In genomic region chr3:127749266-127749665, GRCm38 (mm10) we compare ENCODE assay signal across 10 mouse cellular contexts. TPM values are rescaled to one million over a fixed set of nuclear protein-coding genes. Genes with fewer than 3 reads are reported as not detected.
DNase-seq lines count a peak whose midpoint lies in the region; ATAC-seq lines count a peak whose summit lies in the region.
"Had no signal": no experiment of that assay in that cellular context is flagged by ENCODE, and none has a peak within 500 bp of the region (broad histone marks: within the 10 kb centered on the region; RNA-seq: fewer than 3 reads in every experiment).

No protein-coding gene starts in this region.

- peak; percentile 86 for ATAC-seq in midbrain, embryonic 13.5 days
- ATAC-seq in intestine, embryonic 16.5 days = no peak

- no peak for DNase-seq in heart, embryonic 10.5 days (ENCODE audit: low spot score)
- DNase-seq in heart, postnatal 36 days = no peak
- peak; percentile 77 for DNase-seq in embryo, embryonic 10.5 days (ENCODE audit: low spot score)
- peak; percentile 68 for DNase-seq in hindbrain, embryonic 10.5 days (ENCODE audit: low spot score)
- DNase-seq in adrenal gland, postnatal 36 days = no peak
- no peak for DNase-seq in left cerebral cortex, adult 8-10 months (ENCODE audit: low spot score in 2 of 2)
- DNase-seq: kidney, adult 8-10 months; left cerebral cortex, postnatal 4 days had no signal

- 32% methylated on average over 9 of the region's 9 CpGs for WGBS in heart, embryonic 10.5 days
- WGBS in hindbrain, embryonic 10.5 days = 6% methylated on average over 9 of the region's 9 CpGs
- 3% methylated on average over 9 of the region's 9 CpGs for WGBS in midbrain, embryonic 13.5 days
- 38% methylated on average over 9 of the region's 9 CpGs for WGBS in intestine, embryonic 16.5 days

- no peak overlapping the region for H3K27ac ChIP-seq in heart, embryonic 10.5 days
- H3K27ac ChIP-seq in hindbrain, embryonic 10.5 days = peak overlapping the region; percentile 86
- H3K27ac ChIP-seq in midbrain, embryonic 13.5 days = peak overlapping the region; percentile 67
- no peak overlapping the region for H3K27ac ChIP-seq in intestine, embryonic 16.5 days (ENCODE audit: low read length)

- H3K4me3 ChIP-seq in heart, embryonic 10.5 days = peak overlapping the region; percentile 40; the same call in 1 of the 2 replicates
- H3K4me3 ChIP-seq in hindbrain, embryonic 10.5 days = peak overlapping the region; percentile 42
- peak overlapping the region; percentile 21 for H3K4me3 ChIP-seq in midbrain, embryonic 13.5 days (replicated peaks)
- H3K4me3 ChIP-seq in intestine, embryonic 16.5 days (ENCODE audit: low read length) = no peak overlapping the region

- H3K9ac ChIP-seq in midbrain, embryonic 13.5 days (replicated peaks) = peak overlapping the region; percentile 3; the same call in 1 of the 2 replicates
- H3K9ac ChIP-seq in intestine, embryonic 16.5 days (ENCODE audit: low read depth, low read length) = no peak overlapping the region

- H3K36me3 ChIP-seq in heart, embryonic 10.5 days = no peaks in the 10 kb centered on the region
- H3K36me3 ChIP-seq in hindbrain, embryonic 10.5 days = no peaks in the 10 kb centered on the region
- H3K36me3 ChIP-seq in midbrain, embryonic 13.5 days = no peaks in the 10 kb centered on the region
- H3K36me3 ChIP-seq in intestine, embryonic 16.5 days (ENCODE audit: control insufficient read depth, insufficient read depth, low read length) = no peaks in the 10 kb centered on the region

- intact Hi-C loops in heart, postnatal 36 days (cut with DNase I) = no loop called here

- H3K4me2 ChIP-seq in midbrain, embryonic 13.5 days (replicated peaks) = peak overlapping the region; percentile 54
- H3K4me2 ChIP-seq in intestine, embryonic 16.5 days (ENCODE audit: low read depth, low read length) = no peak overlapping the region

- peaks cover 67% of the 10 kb centered on the region for H3K27me3 ChIP-seq in heart, embryonic 10.5 days (ENCODE audit: insufficient read depth, poor library complexity, severe bottlenecking)
- peaks cover 82% of the 10 kb centered on the region for H3K27me3 ChIP-seq in hindbrain, embryonic 10.5 days (ENCODE audit: insufficient read depth, poor library complexity, severe bottlenecking)
- peaks cover 58% of the 10 kb centered on the region for H3K27me3 ChIP-seq in midbrain, embryonic 13.5 days
- H3K27me3 ChIP-seq in intestine, embryonic 16.5 days (replicated peaks; ENCODE audit: control insufficient read depth, insufficient read depth, low read length) = 0 out of 2 replicates have a peak, but pooled peaks cover 12% of the 10 kb centered on the region

- peaks cover 9% of the 10 kb centered on the region for H3K4me1 ChIP-seq in heart, embryonic 10.5 days
- peaks cover 59% of the 10 kb centered on the region for H3K4me1 ChIP-seq in hindbrain, embryonic 10.5 days (replicated peaks)
- H3K4me1 ChIP-seq in midbrain, embryonic 13.5 days (replicated peaks) = peaks cover 58% of the 10 kb centered on the region
- H3K4me1 ChIP-seq in intestine, embryonic 16.5 days (ENCODE audit: control insufficient read depth, insufficient read depth, low read length) = no peaks in the 10 kb centered on the region

- H3K9me3 ChIP-seq in heart, embryonic 10.5 days = no peaks in the 10 kb centered on the region
- no peaks in the 10 kb centered on the region for H3K9me3 ChIP-seq in hindbrain, embryonic 10.5 days
- no peaks in the 10 kb centered on the region for H3K9me3 ChIP-seq in midbrain, embryonic 13.5 days
- no peaks in the 10 kb centered on the region for H3K9me3 ChIP-seq in intestine, embryonic 16.5 days (ENCODE audit: control insufficient read depth, low read length)

RNA-seq across cellular contexts. Expression of gene Alpk1, which starts 31.1 kb away (rescaled TPM):
- polyA plus RNA-seq in heart, embryonic 10.5 days (2016; fragmentation: Nextera tagmentation; extraction: Ambion mirVana) = 0.92 and 1.0 TPM in 2 replicates
- 1 to 10 TPM; 2.7 to 4.1 TPM for total RNA-seq in heart, postnatal 36 days (2021)
- 1.1 and 1.4 TPM in 2 replicates for polyA plus RNA-seq in hindbrain, embryonic 10.5 days (2016; fragmentation: Nextera tagmentation; extraction: Ambion mirVana)
- 0.76 and 1.0 TPM in 2 replicates for polyA plus RNA-seq in midbrain, embryonic 13.5 days (2015; fragmentation: Nextera tagmentation; extraction: Ambion mirVana)
- polyA plus RNA-seq in intestine, embryonic 16.5 days (2015; fragmentation: Nextera tagmentation; extraction: Ambion mirVana) = 1.6 and 2.5 TPM in 2 replicates
- 10 to 100 TPM in 1 of 2 experiments, 1 to 10 TPM in 1; 9.4 to 12.7 TPM for total RNA-seq in adrenal gland, postnatal 36 days (2021)
- 1 to 10 TPM; 5.9 to 8.1 (median 7.3) TPM for total RNA-seq in left cerebral cortex, adult 8-10 months (2022)

RNA-seq across cellular contexts. Expression of gene Tifa, which starts 40.3 kb away (rescaled TPM):
- polyA plus RNA-seq in heart, embryonic 10.5 days (2016; fragmentation: Nextera tagmentation; extraction: Ambion mirVana) = 2.0 and 2.6 TPM in 2 replicates
- 1 to 10 TPM; 2.9 to 3.1 TPM for total RNA-seq in heart, postnatal 36 days (2021)
- 2.0 and 2.3 TPM in 2 replicates for polyA plus RNA-seq in hindbrain, embryonic 10.5 days (2016; fragmentation: Nextera tagmentation; extraction: Ambion mirVana)
- 3.2 and 3.7 TPM in 2 replicates for polyA plus RNA-seq in midbrain, embryonic 13.5 days (2015; fragmentation: Nextera tagmentation; extraction: Ambion mirVana)
- polyA plus RNA-seq in intestine, embryonic 16.5 days (2015; fragmentation: Nextera tagmentation; extraction: Ambion mirVana) = 27.4 and 35.2 TPM in 2 replicates
- total RNA-seq in adrenal gland, postnatal 36 days (2021) = 1 to 10 TPM; 4.4 to 4.9 TPM
- 10 to 100 TPM in 2 of 4 experiments, 1 to 10 TPM in 2; 5.6 to 10.1 (median 8.5) TPM for total RNA-seq in left cerebral cortex, adult 8-10 months (2022)

Comparison
In these comparisons a context has a peak if more than half of its experiments do, and no peak if none do; other contexts are left out.
1. DNase-seq: peak in embryo, embryonic 10.5 days (single experiment) and hindbrain, embryonic 10.5 days (single experiment); none in heart, embryonic 10.5 days (single experiment), heart, postnatal 36 days (0 of 2), adrenal gland, postnatal 36 days (0 of 2) and left cerebral cortex, adult 8-10 months (0 of 2).
2. H3K27ac ChIP-seq: peak in hindbrain, embryonic 10.5 days (single experiment) and midbrain, embryonic 13.5 days (single experiment); none in heart, embryonic 10.5 days (single experiment) and intestine, embryonic 16.5 days (single experiment).